Mouse (Mus musculus) liver, adult 2 months (tissue): ENCODE measurements around the gene Polh.

Experiments
- CTCF ChIP-seq: fragments of 200-500 bp; IDR thresholded peaks from 2 replicates; pipeline ENCODE4 v1.5.1; 2011; ENCODE audit warnings: low read depth, low read length, control low read depth
- POLR2A ChIP-seq: fragments of 200-500 bp; IDR thresholded peaks from 2 replicates; pipeline ENCODE4 v1.6.1; 2011; ENCODE audit warnings: low read length, control low read depth; ENCODE audit not compliant: insufficient read depth; ENCODE audit errors: extremely low read depth

GRCm38 (mm10) chr17:46126608-46127007 is 75.8 kb downstream of the Polh start:
- no peak for TF ChIP-seq POLR2A
- no peak for TF ChIP-seq CTCF
